Mouse (Mus musculus) testis, adult 2 months (tissue): ENCODE measurements around the gene Tspan9. TPM values are rescaled to one million over a fixed set of nuclear protein-coding genes. Genes with fewer than 3 reads are reported as not detected.

Experiments
- H3K27ac ChIP-seq: fragments of 200-500 bp; 2 replicates; pipeline ENCODE4 v1.5.1; 2012; ENCODE audit warnings: low read depth, low read length; ENCODE audit not compliant: control insufficient read depth, insufficient read depth
- H3K27me3 ChIP-seq: fragments of 200-500 bp; 2 replicates; pipeline ENCODE4 v1.6.1; 2012; ENCODE audit warnings: mild to moderate bottlenecking, low read length, moderate library complexity; ENCODE audit not compliant: control insufficient read depth, insufficient read depth
- H3K36me3 ChIP-seq: fragments of 200-500 bp; 2 replicates; pipeline ENCODE4 v1.6.1; 2012; ENCODE audit warnings: mild to moderate bottlenecking, low read length; ENCODE audit not compliant: control insufficient read depth, insufficient read depth
- H3K4me1 ChIP-seq: fragments of 200-500 bp; 2 replicates; pipeline ENCODE4 v1.6.1; 2012; ENCODE audit warnings: low read length; ENCODE audit not compliant: control insufficient read depth, insufficient read depth
- H3K4me3 ChIP-seq: fragments of 200-500 bp; 2 replicates; pipeline ENCODE4 v1.5.1; 2012; ENCODE audit warnings: low read depth, mild to moderate bottlenecking, low read length, moderate library complexity, mixed read lengths; ENCODE audit not compliant: control insufficient read depth
- CTCF ChIP-seq: fragments of 200-500 bp; IDR thresholded peaks from 2 replicates; pipeline ENCODE4 v1.5.1; 2012; ENCODE audit warnings: low read depth, mild to moderate bottlenecking, inconsistent platforms, low read length, moderate library complexity; ENCODE audit not compliant: control insufficient read depth, insufficient read depth, insufficient replicate concordance
- POLR2A ChIP-seq: fragments of 200-500 bp; IDR thresholded peaks from 2 replicates; pipeline ENCODE4 v1.6.1; 2012; ENCODE audit warnings: low read depth, mild to moderate bottlenecking, inconsistent platforms, low read length, moderate library complexity; ENCODE audit not compliant: control insufficient read depth
- polyA plus RNA-seq: library from polyadenylated mRNA; depleted of rRNA; stranded (reverse); fragments of >200 nt; gene quantifications from 2 replicates; pipeline ENCODE4 v1.2.3, GENCODE M21; 2012

Gene Tspan9
- polyA plus RNA-seq, 1 experiment = 3.5 TPM

DNA sequence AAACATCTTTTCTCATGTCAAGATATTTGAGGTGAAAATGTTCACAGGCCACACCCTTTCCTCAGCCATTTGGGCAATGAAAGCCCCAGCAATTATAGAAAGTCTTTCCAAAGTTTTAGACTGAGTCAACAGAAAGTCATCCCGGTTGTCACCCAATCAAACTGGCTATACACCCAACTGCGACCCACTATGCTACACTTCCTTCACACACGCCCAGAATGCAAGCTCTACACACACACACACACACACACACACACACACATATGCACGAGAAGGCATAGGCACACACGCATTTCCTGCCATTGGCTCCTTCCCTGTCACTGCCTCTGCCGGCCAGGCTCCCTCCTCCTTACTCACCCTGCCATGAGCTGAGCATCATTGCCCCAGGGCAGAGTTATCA lies 99.9 kb downstream of the Tspan9 start:
- no peak overlapping the region for H3K27ac ChIP-seq
- no peaks in the 10 kb centered on the region for H3K36me3 ChIP-seq

DNA sequence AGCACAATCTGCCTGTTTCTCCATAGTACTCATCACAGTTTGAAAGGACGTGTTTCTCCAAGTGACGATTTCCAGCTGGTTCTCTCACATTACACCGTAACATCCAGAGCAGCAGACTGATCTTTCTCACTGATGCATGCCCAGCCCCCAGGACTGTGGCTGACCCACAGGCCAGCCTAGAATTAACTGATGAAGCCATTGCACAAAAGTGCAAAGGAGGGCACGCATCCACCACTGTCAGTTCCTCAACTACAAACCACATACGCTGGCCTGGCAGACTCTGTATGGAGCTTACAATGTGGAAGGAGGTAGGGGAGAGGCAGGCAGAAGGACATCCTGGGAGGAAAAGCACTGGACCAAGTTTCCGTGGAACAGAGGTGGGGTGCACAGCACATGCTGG lies 101.6 kb downstream of the Tspan9 start:
- H3K4me3 ChIP-seq = no peak overlapping the region
- H3K27ac ChIP-seq = no peak overlapping the region
- H3K36me3 ChIP-seq = no peaks in the 10 kb centered on the region
- H3K4me1 ChIP-seq = no peaks in the 10 kb centered on the region; the same call in 1 of the 2 replicates
- H3K27me3 ChIP-seq = no peaks in the 10 kb centered on the region
- TF ChIP-seq CTCF = no peak
- no peak for TF ChIP-seq POLR2A

More for the DNA sequence above, 99.9 kb downstream of the Tspan9 start:
- Histone ChIP-seq H3K27me3 (no peaks in the 10 kb centered on the region), H3K4me3 (no peak overlapping the region), H3K4me1 (no peaks in the 10 kb centered on the region; the same call in 1 of the 2 replicates)
- no peak for TF ChIP-seq POLR2A
- TF ChIP-seq CTCF = no peak

GRCm38 (mm10) chr6:128039077-128039766 lies 104.2 kb downstream of the Tspan9 start:
- no peak overlapping the region for H3K27ac ChIP-seq
- no peak overlapping the region for H3K4me3 ChIP-seq
- H3K36me3 ChIP-seq = no peaks in the 10 kb centered on the region
- TF ChIP-seq CTCF = no peak
- no peak for TF ChIP-seq POLR2A
- no peaks in the 10 kb centered on the region; the same call in 1 of the 2 replicates for H3K27me3 ChIP-seq
- H3K4me1 ChIP-seq = peaks cover 13% of the 10 kb centered on the region

- Histone ChIP-seq H3K4me1 (peaks cover 13% of the 10 kb centered on the region), H3K4me3 (no peak overlapping the region), H3K27me3 (no peaks in the 10 kb centered on the region; the same call in 1 of the 2 replicates), H3K36me3 (no peaks in the 10 kb centered on the region), H3K27ac (no peak overlapping the region)
- TF ChIP-seq CTCF (no peak), POLR2A (no peak)
Observed at GRCm38 (mm10) chr6:128038568-128038967, 104.8 kb downstream of the Tspan9 start.

GRCm38 (mm10) chr6:128036597-128036996 lies 106.8 kb downstream of the Tspan9 start:
- peaks cover 13% of the 10 kb centered on the region for H3K4me1 ChIP-seq
- H3K27ac ChIP-seq = no peak overlapping the region
- H3K36me3 ChIP-seq = no peaks in the 10 kb centered on the region
- TF ChIP-seq CTCF = no peak
- no peak for TF ChIP-seq POLR2A
- no peak overlapping the region for H3K4me3 ChIP-seq
- no peaks in the 10 kb centered on the region; the same call in 1 of the 2 replicates for H3K27me3 ChIP-seq

DNA sequence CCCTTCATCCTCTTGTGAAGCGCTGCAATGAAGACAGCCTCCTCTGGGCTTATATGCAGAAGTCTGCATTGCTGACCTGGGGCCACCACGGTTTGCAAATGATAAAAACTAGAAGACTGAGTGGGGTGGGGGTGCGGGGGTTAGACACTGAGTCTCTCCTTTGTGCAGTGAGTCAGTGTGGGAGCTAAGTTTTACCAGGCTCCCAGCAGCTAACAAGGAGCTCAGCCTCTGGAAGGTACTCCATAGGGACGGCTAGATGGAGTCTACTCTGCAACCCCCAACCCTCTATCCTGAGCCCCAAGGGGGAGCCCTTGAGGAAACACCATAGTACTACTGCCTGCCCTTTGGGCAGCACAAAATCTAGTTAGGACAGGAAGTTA lies 107.5 kb downstream of the Tspan9 start:
- peak overlapping the region; percentile 57 for H3K4me3 ChIP-seq
- no peaks in the 10 kb centered on the region; the same call in 1 of the 2 replicates for H3K27me3 ChIP-seq
- TF ChIP-seq CTCF (no peak), POLR2A (no peak)
- H3K27ac ChIP-seq = no peak overlapping the region
- H3K4me1 ChIP-seq = peaks cover 13% of the 10 kb centered on the region
- no peaks in the 10 kb centered on the region for H3K36me3 ChIP-seq

- Histone ChIP-seq H3K27ac (no peak overlapping the region), H3K4me3 (peak overlapping the region; percentile 57), H3K27me3 (no peaks in the 10 kb centered on the region; the same call in 1 of the 2 replicates), H3K4me1 (peaks cover 13% of the 10 kb centered on the region), H3K36me3 (no peaks in the 10 kb centered on the region)
- TF ChIP-seq CTCF = no peak
- TF ChIP-seq POLR2A = no peak
Observed at GRCm38 (mm10) chr6:128035250-128035929, 108.0 kb downstream of the Tspan9 start.
